Mouse (Mus musculus): Measurements from ENCODE around the gene Dnase2b.

Gene Dnase2b

GRCm38 (mm10) chr3:146570939-146571338 is 44.5 kb downstream of the Dnase2b start:
- in situ Hi-C loops (cut with MboI, MseI): no loop called here

GRCm38 (mm10) chr3:146570148-146570782 is 45.1 kb downstream of the Dnase2b start, which contains the start of gene Uox:
TSS of gene Uox (plus strand) at chr3:146570426.
- in situ Hi-C loops (cut with MboI, MseI): no loop called here

GRCm38 (mm10) chr3:146569594-146569993 is 45.8 kb downstream of the Dnase2b start:
- in situ Hi-C loops (cut with MboI, MseI): loop anchor here (10.0 kb wide), 1 partner anchor 345 kb away; no protein-coding TSS in a partner anchor

GRCm38 (mm10) chr3:146567884-146568530 is 47.4 kb downstream of the Dnase2b start:
- in situ Hi-C loops (cut with MboI, MseI): loop anchor here (10.0 kb wide), 1 partner anchor 347 kb away; no protein-coding TSS in a partner anchor

GRCm38 (mm10) chr3:146567366-146567765 is 48.0 kb downstream of the Dnase2b start:
- in situ Hi-C loops (cut with MboI, MseI): loop anchor here (10.0 kb wide), 1 partner anchor 347 kb away; no protein-coding TSS in a partner anchor

- in situ Hi-C loops (cut with MboI, MseI): loop anchor here (10.0 kb wide), 1 partner anchor 350 kb away; no protein-coding TSS in a partner anchor
Observed at GRCm38 (mm10) chr3:146565065-146565411, 50.4 kb downstream of the Dnase2b start.

GRCm38 (mm10) chr3:146564268-146565064 is 50.9 kb downstream of the Dnase2b start:
- in situ Hi-C loops (cut with MboI, MseI): loop anchor here (10.0 kb wide), 1 partner anchor 350 kb away; no protein-coding TSS in a partner anchor

- in situ Hi-C loops (cut with MboI, MseI): loop anchor here (10.0 kb wide), 1 partner anchor 352 kb away; no protein-coding TSS in a partner anchor
Observed at GRCm38 (mm10) chr3:146562936-146563335, 52.5 kb downstream of the Dnase2b start.

- in situ Hi-C loops (cut with MboI, MseI): no loop called here
Observed at GRCm38 (mm10) chr3:146557507-146557906, 57.9 kb downstream of the Dnase2b start.

- in situ Hi-C loops (cut with MboI, MseI): no loop called here
Observed at GRCm38 (mm10) chr3:146556567-146556966, 58.8 kb downstream of the Dnase2b start.

- in situ Hi-C loops (cut with MboI, MseI): no loop called here
Observed at GRCm38 (mm10) chr3:146554816-146555215, 60.6 kb downstream of the Dnase2b start.

GRCm38 (mm10) chr3:146543632-146544031 is 71.8 kb downstream of the Dnase2b start:
- in situ Hi-C loops (cut with MboI, MseI): no loop called here

GRCm38 (mm10) chr3:146540521-146541273 is 74.7 kb downstream of the Dnase2b start:
- in situ Hi-C loops (cut with MboI, MseI): no loop called here

- in situ Hi-C loops (cut with MboI, MseI): no loop called here
Observed at GRCm38 (mm10) chr3:146534986-146535385, 80.4 kb downstream of the Dnase2b start.
